Mouse (Mus musculus) ES-Bruce4 (cell line): Measurements from ENCODE around the gene Cc2d2b. TPM values are rescaled to one million over a fixed set of nuclear protein-coding genes. Genes with fewer than 3 reads are reported as not detected.

Experiments
- H3K27ac ChIP-seq: 2 replicates; pipeline ENCODE4 v1.5.1; 2012; ENCODE audit warnings: low read length, inconsistent platforms; ENCODE audit not compliant: insufficient read depth
- H3K27me3 ChIP-seq: 2 replicates; pipeline ENCODE4 v1.6.1; 2012; ENCODE audit warnings: mild to moderate bottlenecking, low read length, inconsistent platforms; ENCODE audit not compliant: control insufficient read depth, poor library complexity, insufficient read depth, severe bottlenecking
- H3K36me3 ChIP-seq: 2 replicates; pipeline ENCODE4 v1.6.1; 2012; ENCODE audit warnings: inconsistent platforms, mild to moderate bottlenecking, low read length, moderate library complexity; ENCODE audit not compliant: control insufficient read depth, poor library complexity, insufficient read depth, severe bottlenecking
- H3K4me1 ChIP-seq: one replicate; pipeline ENCODE4 v1.8.1; 2011; ENCODE audit warnings: low read length; ENCODE audit not compliant: control insufficient read depth, insufficient read depth
- H3K4me3 ChIP-seq: 2 replicates; pipeline ENCODE4 v1.5.1; 2011; ENCODE audit warnings: low read depth, mild to moderate bottlenecking, low read length
- H3K9ac ChIP-seq: 2 replicates; pipeline ENCODE4 v1.6.1; 2012; ENCODE audit warnings: low read depth, mild to moderate bottlenecking, inconsistent platforms; ENCODE audit not compliant: poor library complexity, severe bottlenecking
- H3K9me3 ChIP-seq: replicated peaks from 2 replicates; pipeline ENCODE4 v1.6.1; 2012; ENCODE audit warnings: mild to moderate bottlenecking, low read length, inconsistent platforms; ENCODE audit not compliant: control insufficient read depth, poor library complexity, insufficient read depth, severe bottlenecking
- CTCF ChIP-seq: IDR thresholded peaks from one replicate; pipeline ENCODE4 v1.8.1; 2011; ENCODE audit warnings: low read depth, low read length
- EP300 ChIP-seq: IDR thresholded peaks from 2 replicates; pipeline ENCODE4 v1.6.1; 2011; ENCODE audit warnings: low read depth, low read length; ENCODE audit not compliant: insufficient read depth
- POLR2A ChIP-seq: IDR thresholded peaks from one replicate; pipeline ENCODE4 v1.8.1; 2011; ENCODE audit warnings: low read length; ENCODE audit not compliant: insufficient read depth
- polyA plus RNA-seq: library from polyadenylated mRNA; stranded (reverse); fragments of >200 nt; gene quantifications from 2 replicates; pipeline ENCODE4 v1.2.4, GENCODE M21; 2011; ENCODE audit warnings: low read depth; ENCODE audit not compliant: missing spikeins, insufficient read depth, insufficient read length

Gene Cc2d2b
- polyA plus RNA-seq, 1 experiment, result 0.60 TPM

- no peak for TF ChIP-seq CTCF
- TF ChIP-seq POLR2A, result no peak
- no peak for TF ChIP-seq EP300
- peaks cover 14% of the 10 kb centered on the region for H3K36me3 ChIP-seq
- H3K9me3 ChIP-seq, result no peaks in the 10 kb centered on the region
- no peak overlapping the region for H3K27ac ChIP-seq
- H3K4me1 ChIP-seq, result no peaks in the 10 kb centered on the region
- H3K4me3 ChIP-seq, result no peak overlapping the region
- H3K27me3 ChIP-seq, result no peaks in the 10 kb centered on the region
- no peak overlapping the region for H3K9ac ChIP-seq
Observed at GRCm38 (mm10) chr19:40838205-40838604, 89.7 kb downstream of the Cc2d2b start.

- Histone ChIP-seq H3K27ac (no peak overlapping the region), H3K9me3 (no peaks in the 10 kb centered on the region), H3K4me1 (no peaks in the 10 kb centered on the region), H3K4me3 (no peak overlapping the region), H3K36me3 (peaks cover 14% of the 10 kb centered on the region), H3K9ac (no peak overlapping the region), H3K27me3 (no peaks in the 10 kb centered on the region)
- TF ChIP-seq CTCF (no peak), POLR2A (no peak)
Observed at GRCm38 (mm10) chr19:40840303-40840702, 91.8 kb downstream of the Cc2d2b start.

- Histone ChIP-seq H3K4me1 (no peaks in the 10 kb centered on the region), H3K27ac (no peak overlapping the region), H3K9ac (no peak overlapping the region), H3K4me3 (no peak overlapping the region), H3K27me3 (no peaks in the 10 kb centered on the region), H3K36me3 (peaks cover 17% of the 10 kb centered on the region), H3K9me3 (no peaks in the 10 kb centered on the region)
- TF ChIP-seq EP300 (no peak), CTCF (no peak), POLR2A (no peak)
Observed at GRCm38 (mm10) chr19:40841083-40841482, 92.5 kb downstream of the Cc2d2b start.

GRCm38 (mm10) chr19:40841593-40841992, 93.0 kb downstream of the Cc2d2b start:
- Histone ChIP-seq H3K36me3 (peaks cover 19% of the 10 kb centered on the region), H3K27ac (no peak overlapping the region), H3K4me1 (no peaks in the 10 kb centered on the region), H3K9me3 (no peaks in the 10 kb centered on the region), H3K4me3 (no peak overlapping the region), H3K9ac (no peak overlapping the region), H3K27me3 (no peaks in the 10 kb centered on the region)
- TF ChIP-seq CTCF, result no peak
- no peak for TF ChIP-seq EP300
- no peak for TF ChIP-seq POLR2A

- Histone ChIP-seq H3K9ac (no peak overlapping the region), H3K27me3 (no peaks in the 10 kb centered on the region), H3K4me1 (no peaks in the 10 kb centered on the region), H3K36me3 (peaks cover 5% of the 10 kb centered on the region), H3K27ac (no peak overlapping the region), H3K4me3 (no peak overlapping the region), H3K9me3 (no peaks in the 10 kb centered on the region)
- no peak for TF ChIP-seq CTCF
- no peak for TF ChIP-seq EP300
- TF ChIP-seq POLR2A, result no peak
Observed at GRCm38 (mm10) chr19:40844731-40845130, 96.2 kb downstream of the Cc2d2b start.

GRCm38 (mm10) chr19:40849391-40849790, 100.8 kb downstream of the Cc2d2b start:
- H3K27ac ChIP-seq, result no peak overlapping the region
- H3K4me3 ChIP-seq, result no peak overlapping the region
- H3K4me1 ChIP-seq, result no peaks in the 10 kb centered on the region
- no peaks in the 10 kb centered on the region for H3K9me3 ChIP-seq
- H3K9ac ChIP-seq, result no peak overlapping the region
- no peaks in the 10 kb centered on the region for H3K27me3 ChIP-seq
- H3K36me3 ChIP-seq, result peaks cover 5% of the 10 kb centered on the region
- TF ChIP-seq CTCF, result no peak
- TF ChIP-seq EP300, result no peak
- TF ChIP-seq POLR2A, result no peak
